Mouse (Mus musculus) E14TG2a.4 (cell line): ENCODE results near the gene Mgat5.

Experiments
- H3K27me3 ChIP-seq: 2 replicates; pipeline ENCODE4 v1.6.1; 2014; ENCODE audit warnings: low read length, control low read depth; ENCODE audit not compliant: insufficient read depth
- H3K36me3 ChIP-seq: 2 replicates; pipeline ENCODE4 v1.6.1; 2014; ENCODE audit warnings: low read length, control low read depth; ENCODE audit not compliant: insufficient read depth
- H3K4me1 ChIP-seq: replicated peaks from 2 replicates; pipeline ENCODE4 v1.6.1; 2014; ENCODE audit warnings: low read depth, low read length, control low read depth
- H3K4me3 ChIP-seq: replicated peaks from 2 replicates; pipeline ENCODE4 v1.5.1; 2014; ENCODE audit warnings: mild to moderate bottlenecking, low read length
- H3K9me3 ChIP-seq: 2 replicates; pipeline ENCODE4 v1.6.1; 2014; ENCODE audit warnings: low read length, control low read depth
- CTCF ChIP-seq: conservative IDR thresholded peaks from 2 replicates; pipeline ENCODE4 v1.5.1; 2014; ENCODE audit warnings: low read length
- NANOG ChIP-seq: IDR thresholded peaks from 2 replicates; pipeline ENCODE4 v1.6.1; 2014; ENCODE audit warnings: borderline replicate concordance, low read length, mixed read lengths
- POU5F1 ChIP-seq: IDR thresholded peaks from 2 replicates; pipeline ENCODE4 v1.6.1; 2014; ENCODE audit warnings: low read length, borderline replicate concordance

The Mgat5 gene

GRCm38 (mm10) chr1:127387661-127388060, 182.8 kb downstream of the Mgat5 start:
- Histone ChIP-seq H3K4me3 (no peak overlapping the region), H3K9me3 (no peaks in the 10 kb centered on the region), H3K4me1 (no peaks in the 10 kb centered on the region), H3K36me3 (peaks cover 12% of the 10 kb centered on the region), H3K27me3 (no peaks in the 10 kb centered on the region)
- TF ChIP-seq CTCF (no peak), POU5F1 (no peak), NANOG (no peak)

- H3K9me3 ChIP-seq = no peaks in the 10 kb centered on the region
- no peaks in the 10 kb centered on the region for H3K36me3 ChIP-seq
- no peak overlapping the region for H3K4me3 ChIP-seq
- no peaks in the 10 kb centered on the region for H3K27me3 ChIP-seq
- H3K4me1 ChIP-seq = peaks cover 5% of the 10 kb centered on the region; the same call in 1 of the 2 replicates
- no peak for TF ChIP-seq NANOG
- TF ChIP-seq CTCF = no peak
- no peak for TF ChIP-seq POU5F1
Measured at GRCm38 (mm10) chr1:127394716-127395115, 189.9 kb downstream of the Mgat5 start.

GRCm38 (mm10) chr1:127395724-127396123, 190.9 kb downstream of the Mgat5 start:
- TF ChIP-seq POU5F1 (no peak), CTCF (no peak), NANOG (no peak)
- H3K27me3 ChIP-seq = no peaks in the 10 kb centered on the region
- H3K4me3 ChIP-seq = no peak overlapping the region
- H3K9me3 ChIP-seq = no peaks in the 10 kb centered on the region
- H3K4me1 ChIP-seq = peaks cover 5% of the 10 kb centered on the region; the same call in 1 of the 2 replicates
- H3K36me3 ChIP-seq = no peaks in the 10 kb centered on the region

- Histone ChIP-seq H3K9me3 (no peaks in the 10 kb centered on the region), H3K27me3 (no peaks in the 10 kb centered on the region), H3K36me3 (no peaks in the 10 kb centered on the region), H3K4me3 (no peak overlapping the region), H3K4me1 (peaks cover 8% of the 10 kb centered on the region; the same call in 1 of the 2 replicates)
- TF ChIP-seq POU5F1 = no peak
- TF ChIP-seq NANOG = no peak
- no peak for TF ChIP-seq CTCF
Measured at GRCm38 (mm10) chr1:127396569-127397349, 191.9 kb downstream of the Mgat5 start.

- Histone ChIP-seq H3K36me3 (no peaks in the 10 kb centered on the region), H3K4me1 (peaks cover 8% of the 10 kb centered on the region; the same call in 1 of the 2 replicates), H3K9me3 (no peaks in the 10 kb centered on the region), H3K27me3 (no peaks in the 10 kb centered on the region), H3K4me3 (no peak overlapping the region)
- TF ChIP-seq CTCF (no peak), POU5F1 (no peak), NANOG (no peak)
Measured at GRCm38 (mm10) chr1:127397396-127397795, 192.6 kb downstream of the Mgat5 start.

GRCm38 (mm10) chr1:127398186-127398585, 193.4 kb downstream of the Mgat5 start:
- Histone ChIP-seq H3K4me1 (peaks cover 8% of the 10 kb centered on the region; the same call in 1 of the 2 replicates), H3K9me3 (no peaks in the 10 kb centered on the region), H3K36me3 (no peaks in the 10 kb centered on the region), H3K4me3 (no peak overlapping the region), H3K27me3 (no peaks in the 10 kb centered on the region)
- no peak for TF ChIP-seq NANOG

- Histone ChIP-seq H3K36me3 (no peaks in the 10 kb centered on the region), H3K4me1 (peaks cover 8% of the 10 kb centered on the region; the same call in 1 of the 2 replicates), H3K9me3 (no peaks in the 10 kb centered on the region), H3K4me3 (no peak overlapping the region), H3K27me3 (no peaks in the 10 kb centered on the region)
- no peak for TF ChIP-seq POU5F1
Measured at GRCm38 (mm10) chr1:127400198-127400597, 195.4 kb downstream of the Mgat5 start.

- Histone ChIP-seq H3K4me1 (peaks cover 8% of the 10 kb centered on the region; the same call in 1 of the 2 replicates), H3K36me3 (no peaks in the 10 kb centered on the region), H3K9me3 (no peaks in the 10 kb centered on the region), H3K4me3 (no peak overlapping the region), H3K27me3 (no peaks in the 10 kb centered on the region)
- TF ChIP-seq NANOG (no peak), POU5F1 (no peak), CTCF (no peak)
Measured at GRCm38 (mm10) chr1:127400666-127401065, 195.9 kb downstream of the Mgat5 start.

GRCm38 (mm10) chr1:127404655-127405054, 199.8 kb downstream of the Mgat5 start:
- H3K27me3 ChIP-seq = no peaks in the 10 kb centered on the region
- H3K4me1 ChIP-seq = peaks cover 11% of the 10 kb centered on the region
- H3K9me3 ChIP-seq = no peaks in the 10 kb centered on the region
- no peaks in the 10 kb centered on the region for H3K36me3 ChIP-seq
- H3K4me3 ChIP-seq = no peak overlapping the region
- TF ChIP-seq NANOG (peak; percentile 69; the same call in 1 of the 2 replicates), CTCF (no peak)
